Mouse (Mus musculus) G1E (cell line): ENCODE measurements around the gene Rab19. TPM values are rescaled to one million over a fixed set of nuclear protein-coding genes. Genes with fewer than 3 reads are reported as not detected.

Experiments used
- ATAC-seq: 2 replicates; pipeline ENCODE4 v1.8.0; 2016; ENCODE audit warnings: mild to moderate bottlenecking; ENCODE audit not compliant: insufficient number of reproducible peaks, poor library complexity, low FRiP score, severe bottlenecking; ENCODE audit errors: extremely low read depth
- DNase-seq: peaks from one replicate; pipeline ENCODE4 v3.0.0; 2012; ENCODE audit warnings: low spot score
- H3K27me3 ChIP-seq: 2 replicates; pipeline ENCODE4 v1.6.1; 2012; ENCODE audit warnings: mild to moderate bottlenecking, low read length, inconsistent platforms; ENCODE audit not compliant: insufficient read depth
- H3K36me3 ChIP-seq: replicated peaks from 2 replicates; pipeline ENCODE3; 2012; ENCODE audit warnings: mild to moderate bottlenecking, inconsistent platforms
- H3K4me1 ChIP-seq: 2 replicates; pipeline ENCODE4 v1.6.1; 2012; ENCODE audit warnings: low read depth, low read length, inconsistent platforms, mixed read lengths; ENCODE audit not compliant: insufficient read depth
- H3K4me3 ChIP-seq: 2 replicates; pipeline ENCODE4 v1.5.1; 2012; ENCODE audit warnings: low read depth, mild to moderate bottlenecking, inconsistent platforms, low read length, moderate library complexity, mixed read lengths
- H3K9me3 ChIP-seq: replicated peaks from 2 replicates; pipeline ENCODE4 v1.6.1; 2012; ENCODE audit warnings: inconsistent platforms
- CTCF ChIP-seq: IDR thresholded peaks from 2 replicates; pipeline ENCODE4 v1.5.1; 2012; ENCODE audit warnings: low read depth, low read length, inconsistent platforms, mixed read lengths
- GATA1 ChIP-seq: IDR thresholded peaks from 2 replicates; pipeline ENCODE4 v1.6.1; 2012; ENCODE audit warnings: borderline replicate concordance, low read length, inconsistent platforms, mixed read lengths
- GATA2 ChIP-seq: IDR thresholded peaks from 2 replicates; pipeline ENCODE4 v1.6.1; 2012; ENCODE audit warnings: low read depth, low read length, inconsistent platforms, borderline replicate concordance
- POLR2AphosphoS5 ChIP-seq: IDR thresholded peaks from 2 replicates; pipeline ENCODE4 v1.6.1; 2012; ENCODE audit warnings: low read depth, low read length, inconsistent platforms; ENCODE audit not compliant: insufficient replicate concordance
- TAL1 ChIP-seq: conservative IDR thresholded peaks from 2 replicates; pipeline ENCODE4 v1.6.1; 2012; ENCODE audit warnings: low read depth, low read length, inconsistent platforms, mixed read lengths
- polyA plus RNA-seq: library from polyadenylated mRNA; stranded (reverse); fragments of >175 nt; gene quantifications from 2 replicates; pipeline ENCODE4 v1.2.3, GENCODE M21; 2012
- total RNA-seq, 2 experiments: library from RNA; stranded (forward) in 1 of 2; stranded (reverse) in 1 of 2; fragments of 200-1000 nt in 1 of 2; fragments of >200 nt in 1 of 2; fragmentation: Nextera tagmentation in 1 of 2; gene quantifications; 2 replicates each; pipeline ENCODE4 v1.2.3; 2014 to 2017

Rab19 gene
- total and polyA plus RNA-seq, 3 experiments: 1.9 TPM; not detected in 2

DNA sequence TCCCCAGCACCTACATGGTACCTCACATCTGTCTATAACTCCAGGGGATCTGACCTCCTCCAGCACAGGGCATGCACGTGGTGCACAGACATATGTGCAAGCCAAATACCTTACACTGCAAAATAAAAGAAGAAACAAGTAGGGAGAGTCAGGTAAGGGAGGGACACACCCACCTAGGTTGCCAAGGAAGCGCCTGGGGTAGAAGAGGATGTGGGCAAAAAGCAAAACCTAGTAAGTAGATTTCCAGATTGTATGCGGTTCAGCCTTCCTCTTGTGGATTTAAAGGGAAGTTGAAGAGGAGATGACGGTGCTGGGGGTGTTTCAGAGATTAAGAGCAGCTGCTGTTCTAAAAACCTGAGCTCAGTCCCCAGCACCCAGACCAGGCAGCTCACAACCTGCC is 1.8 kb upstream of the Rab19 start:
- peaks cover 22% of the 10 kb centered on the region for H3K27me3 ChIP-seq
- DNase-seq: peak; percentile 8
- no peaks in the 10 kb centered on the region for H3K9me3 ChIP-seq
- peaks cover 7% of the 10 kb centered on the region for H3K36me3 ChIP-seq
- H3K4me1 ChIP-seq: peaks cover 31% of the 10 kb centered on the region
- no peak for TF ChIP-seq POLR2AphosphoS5
- TF ChIP-seq GATA1: no peak
- TF ChIP-seq CTCF: no peak
- TF ChIP-seq TAL1: no peak
- TF ChIP-seq GATA2: no peak
- H3K4me3 ChIP-seq: no peak overlapping the region
- ATAC-seq: peak; percentile 51; the same call in 1 of the 2 replicates

DNA sequence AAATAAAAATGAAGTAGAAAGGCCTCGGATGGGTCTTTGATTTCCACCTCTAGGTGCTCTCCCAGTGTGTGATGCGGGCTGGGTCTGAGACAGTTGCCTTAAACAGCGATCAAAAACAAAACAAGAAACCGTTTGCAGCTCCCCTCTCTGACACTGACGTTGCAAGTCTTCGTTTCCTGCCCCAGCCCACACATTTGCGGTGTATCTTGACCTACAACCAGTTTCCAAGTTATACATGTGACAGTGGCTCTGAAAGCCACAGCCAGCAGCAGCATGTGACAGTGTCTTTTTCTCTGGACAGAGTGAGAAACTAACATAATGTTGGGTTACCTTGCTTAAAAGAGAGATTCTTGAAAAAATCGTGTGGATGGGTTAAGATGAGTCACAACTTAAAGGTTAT is 1.2 kb upstream of the Rab19 start:
- no peaks in the 10 kb centered on the region for H3K9me3 ChIP-seq
- ATAC-seq (peak; percentile 45; the same call in 1 of the 2 replicates), DNase-seq (no peak)
- peaks cover 31% of the 10 kb centered on the region for H3K4me1 ChIP-seq
- TF ChIP-seq TAL1: no peak
- no peak for TF ChIP-seq GATA1
- TF ChIP-seq CTCF: no peak
- TF ChIP-seq POLR2AphosphoS5: no peak
- no peak for TF ChIP-seq GATA2
- H3K27me3 ChIP-seq: peaks cover 23% of the 10 kb centered on the region
- no peak overlapping the region for H3K4me3 ChIP-seq
- peaks cover 2% of the 10 kb centered on the region for H3K36me3 ChIP-seq

DNA sequence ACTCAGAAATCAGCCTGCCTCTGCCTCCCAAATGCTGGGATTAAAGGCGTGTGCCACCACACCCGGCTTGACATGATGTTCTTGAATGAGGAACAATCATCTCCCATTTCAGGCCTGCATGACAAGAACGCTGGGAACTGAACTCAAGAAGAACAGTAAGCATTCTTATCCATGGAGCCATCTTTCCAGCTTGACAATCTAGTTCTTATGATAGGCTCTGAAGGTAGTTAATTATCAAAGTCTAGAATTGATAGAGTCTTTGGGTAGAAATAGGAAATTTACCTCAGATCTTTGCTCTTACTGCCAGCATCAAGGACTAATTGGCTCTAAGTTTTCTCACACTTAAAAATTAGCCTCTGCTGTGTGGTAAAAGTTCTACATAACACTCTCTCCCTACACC is 699 bp upstream of the Rab19 start:
- Histone ChIP-seq H3K4me3 (no peak overlapping the region), H3K9me3 (no peaks in the 10 kb centered on the region), H3K27me3 (peaks cover 26% of the 10 kb centered on the region), H3K36me3 (no peaks in the 10 kb centered on the region), H3K4me1 (peaks cover 31% of the 10 kb centered on the region)
- TF ChIP-seq CTCF (no peak), TAL1 (no peak), POLR2AphosphoS5 (no peak), GATA1 (no peak), GATA2 (no peak)
- DNase-seq (no peak), ATAC-seq (no peak)

DNA sequence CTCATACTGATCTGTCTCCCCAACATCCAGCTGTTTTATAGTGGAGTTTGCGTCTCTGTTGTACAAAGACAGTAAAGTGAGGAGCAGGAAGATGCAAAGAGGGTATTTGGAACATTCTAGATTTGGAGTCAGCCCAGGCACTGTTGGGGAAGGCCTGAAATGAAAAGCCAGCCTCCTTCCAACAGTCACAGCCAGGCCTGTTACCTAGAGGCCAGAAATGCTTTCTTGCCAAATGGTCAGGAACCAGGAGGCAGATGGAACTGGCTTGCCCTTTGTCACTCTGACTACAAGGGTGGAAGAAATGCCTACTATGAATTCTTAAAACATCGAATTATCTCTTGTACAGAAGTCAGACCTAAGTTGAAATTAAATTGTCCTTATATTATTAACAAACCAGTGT is 9.0 kb downstream of the Rab19 start:
- DNase-seq (no peak), ATAC-seq (no peak)
- no peak for TF ChIP-seq POLR2AphosphoS5
- no peak for TF ChIP-seq GATA1
- no peak for TF ChIP-seq CTCF
- no peak for TF ChIP-seq TAL1
- no peak for TF ChIP-seq GATA2
- H3K27me3 ChIP-seq: peaks cover 19% of the 10 kb centered on the region
- peaks cover 6% of the 10 kb centered on the region for H3K36me3 ChIP-seq
- no peak overlapping the region for H3K4me3 ChIP-seq
- no peaks in the 10 kb centered on the region for H3K9me3 ChIP-seq
- no peaks in the 10 kb centered on the region for H3K4me1 ChIP-seq

DNA sequence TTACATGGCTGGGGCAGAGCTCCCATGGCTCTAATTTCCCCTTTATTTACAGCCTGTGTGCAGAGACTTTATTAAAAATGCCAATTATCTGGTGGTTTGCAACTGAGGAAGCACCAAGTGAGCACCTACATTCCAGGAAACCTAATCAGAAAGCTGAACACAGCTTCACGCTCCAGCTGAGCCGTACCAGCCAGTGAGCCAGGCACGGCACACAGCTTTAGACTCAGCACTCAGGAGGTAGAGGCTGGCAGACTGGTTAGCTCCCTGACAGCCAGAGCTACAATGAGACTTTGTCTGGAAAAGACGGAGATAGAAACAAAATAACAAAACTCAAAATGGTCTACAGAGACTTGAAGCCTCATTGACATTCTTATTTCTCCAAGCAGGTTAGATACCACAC is 14.5 kb downstream of the Rab19 start:
- TF ChIP-seq TAL1: no peak
- no peak for TF ChIP-seq POLR2AphosphoS5
- no peak for TF ChIP-seq CTCF
- TF ChIP-seq GATA2: no peak
- no peak for TF ChIP-seq GATA1
- no peaks in the 10 kb centered on the region for H3K4me1 ChIP-seq
- H3K36me3 ChIP-seq: peaks cover 58% of the 10 kb centered on the region
- H3K4me3 ChIP-seq: no peak overlapping the region
- H3K9me3 ChIP-seq: no peaks in the 10 kb centered on the region
- no peak for DNase-seq
- ATAC-seq: no peak
- no peaks in the 10 kb centered on the region for H3K27me3 ChIP-seq

DNA sequence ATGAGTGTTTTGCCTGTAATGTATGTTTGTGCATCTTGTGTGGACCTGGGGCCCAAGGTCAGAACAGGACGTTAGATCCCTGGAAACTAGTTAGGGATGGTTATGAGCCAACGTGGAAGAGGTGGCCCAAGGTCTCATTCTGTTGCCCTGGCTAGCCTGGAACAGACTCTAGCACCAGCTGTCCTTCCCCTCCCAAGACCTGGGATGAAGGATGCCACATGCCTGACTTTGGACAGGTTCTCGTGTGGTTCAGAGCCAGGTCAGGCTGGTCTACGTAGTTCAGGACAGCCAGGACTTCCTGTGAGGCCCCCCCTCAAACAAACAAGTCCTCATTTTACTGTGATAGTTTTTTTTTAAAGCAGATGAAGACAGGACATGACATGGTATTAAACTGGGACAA is 14.9 kb downstream of the Rab19 start:
- H3K4me1 ChIP-seq: no peaks in the 10 kb centered on the region
- H3K4me3 ChIP-seq: no peak overlapping the region
- DNase-seq (no peak), ATAC-seq (no peak)
- TF ChIP-seq POLR2AphosphoS5 (no peak), GATA2 (no peak), GATA1 (no peak), CTCF (no peak), TAL1 (no peak)
- peaks cover 60% of the 10 kb centered on the region for H3K36me3 ChIP-seq
- H3K27me3 ChIP-seq: no peaks in the 10 kb centered on the region
- H3K9me3 ChIP-seq: no peaks in the 10 kb centered on the region
